Comparison of ENCODE assay signal across 13 mouse cellular contexts in the genomic region with DNA sequence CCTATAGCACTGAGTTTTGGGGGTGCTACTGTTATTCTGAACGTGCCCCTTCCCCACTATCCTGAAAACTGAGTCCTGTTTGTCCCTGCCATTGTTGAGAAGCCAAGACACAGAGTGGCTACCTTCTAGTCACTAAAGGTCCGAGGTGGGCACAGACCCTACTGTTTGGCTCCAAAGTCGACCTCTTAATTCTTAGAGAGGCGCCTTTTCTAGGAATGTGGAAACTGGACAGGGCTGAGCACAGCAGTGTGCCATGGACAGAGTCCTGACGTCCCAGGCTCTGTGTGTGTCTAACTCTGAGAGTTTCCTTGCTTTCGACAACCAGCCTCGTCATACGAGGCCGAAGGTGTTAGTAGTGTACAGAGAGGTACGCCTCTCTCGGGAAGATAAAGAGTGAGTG. TPM values are rescaled to one million over a fixed set of nuclear protein-coding genes. Genes with fewer than 3 reads are reported as not detected.
DNase-seq lines count a peak whose midpoint lies in the region; ATAC-seq lines count a peak whose summit lies in the region.
"Had no signal": no experiment of that assay in that cellular context is flagged by ENCODE, and none has a peak within 500 bp of the region (broad histone marks: within the 10 kb centered on the region; RNA-seq: fewer than 3 reads in every experiment).

No protein-coding gene starts in this region.

- peaks cover 38% of the 10 kb centered on the region for H3K4me1 ChIP-seq in lung, embryonic 15.5 days
- H3K4me1 ChIP-seq in hindbrain, embryonic 10.5 days (replicated peaks), result peaks cover 88% of the 10 kb centered on the region
- peaks cover 39% of the 10 kb centered on the region for H3K4me1 ChIP-seq in limb, embryonic 15.5 days
- peaks cover 22% of the 10 kb centered on the region for H3K4me1 ChIP-seq in stomach, embryonic 15.5 days

- no peaks in the 10 kb centered on the region for H3K9me3 ChIP-seq in lung, embryonic 15.5 days
- H3K9me3 ChIP-seq in hindbrain, embryonic 10.5 days, result no peaks in the 10 kb centered on the region
- no peaks in the 10 kb centered on the region for H3K9me3 ChIP-seq in limb, embryonic 15.5 days
- no peaks in the 10 kb centered on the region for H3K9me3 ChIP-seq in stomach, embryonic 15.5 days

- no peak overlapping the region for H3K9ac ChIP-seq in lung, embryonic 15.5 days
- H3K9ac ChIP-seq in limb, embryonic 15.5 days, result no peak overlapping the region
- no peak overlapping the region for H3K9ac ChIP-seq in stomach, embryonic 15.5 days

- 42% methylated on average over 11 of the region's 11 CpGs for WGBS in lung, embryonic 15.5 days
- 58% methylated on average over 11 of the region's 11 CpGs for WGBS in hindbrain, embryonic 10.5 days
- 64% methylated on average over 11 of the region's 11 CpGs for WGBS in limb, embryonic 15.5 days
- WGBS in stomach, embryonic 15.5 days, result 57% methylated on average over 11 of the region's 11 CpGs

- H3K4me3 ChIP-seq in lung, embryonic 15.5 days, result no peak overlapping the region
- H3K4me3 ChIP-seq in hindbrain, embryonic 10.5 days, result no peak overlapping the region
- H3K4me3 ChIP-seq in limb, embryonic 15.5 days, result no peak overlapping the region
- H3K4me3 ChIP-seq in stomach, embryonic 15.5 days (replicated peaks), result no peak overlapping the region

- DNase-seq in lung, postnatal 14 days, result no peak
- DNase-seq in hindbrain, embryonic 10.5 days (ENCODE audit: low spot score), result no peak
- DNase-seq in urinary bladder, adult 18-20 months (ENCODE audit: low spot score in 2 of 2), result no peak
- DNase-seq in kidney, postnatal 36 days, result no peak
- DNase-seq: gastrocnemius, postnatal 25 days; kidney, adult 18-20 months; thymus, adult 18-20 months had no signal

- peak overlapping the region; percentile 69 for H3K27ac ChIP-seq in lung, embryonic 15.5 days
- peak overlapping the region; percentile 90 for H3K27ac ChIP-seq in hindbrain, embryonic 10.5 days
- H3K27ac ChIP-seq in limb, embryonic 15.5 days, result peak overlapping the region; percentile 71; the same call in 1 of the 2 replicates
- H3K27ac ChIP-seq in stomach, embryonic 15.5 days, result peak overlapping the region; percentile 55

- no peaks in the 10 kb centered on the region for H3K36me3 ChIP-seq in lung, embryonic 15.5 days
- no peaks in the 10 kb centered on the region for H3K36me3 ChIP-seq in hindbrain, embryonic 10.5 days
- no peaks in the 10 kb centered on the region for H3K36me3 ChIP-seq in limb, embryonic 15.5 days
- H3K36me3 ChIP-seq in stomach, embryonic 15.5 days, result no peaks in the 10 kb centered on the region

- no peaks in the 10 kb centered on the region for H3K27me3 ChIP-seq in lung, embryonic 15.5 days
- H3K27me3 ChIP-seq in hindbrain, embryonic 10.5 days (ENCODE audit: insufficient read depth, poor library complexity, severe bottlenecking), result peaks cover 4% of the 10 kb centered on the region; the same call in 1 of the 2 replicates
- no peaks in the 10 kb centered on the region for H3K27me3 ChIP-seq in limb, embryonic 15.5 days
- no peaks in the 10 kb centered on the region for H3K27me3 ChIP-seq in stomach, embryonic 15.5 days (replicated peaks)

- no peak overlapping the region for H3K4me2 ChIP-seq in lung, embryonic 15.5 days
- no peak overlapping the region for H3K4me2 ChIP-seq in limb, embryonic 15.5 days
- H3K4me2 ChIP-seq in stomach, embryonic 15.5 days, result no peak overlapping the region

- ATAC-seq in lung, embryonic 15.5 days (ENCODE audit: borderline replicate concordance, extremely low read depth, low FRiP score, low TSS enrichment), result 0 out of 2 replicates have a peak, but pooled peaks have one; percentile 1
- no peak for ATAC-seq in limb, embryonic 15.5 days (ENCODE audit: insufficient number of reproducible peaks, low FRiP score, low TSS enrichment, low read depth)
- no peak for ATAC-seq in stomach, embryonic 15.5 days (ENCODE audit: insufficient read depth, low FRiP score, low read depth)
- ATAC-seq in granulocyte monocyte progenitor cell, adult 5-6 weeks (replicated peaks; ENCODE audit: poor library complexity, severe bottlenecking), result no peak

RNA-seq across cellular contexts. Expression of a gene that starts 25.7 kb away (rescaled TPM):
- polyA plus RNA-seq in lung, embryonic 15.5 days (2015; fragmentation: Nextera tagmentation; extraction: Ambion mirVana), result 102 TPM in 2 replicates
- polyA plus RNA-seq in hindbrain, embryonic 10.5 days (2016; fragmentation: Nextera tagmentation; extraction: Ambion mirVana), result 51.4 and 61.3 TPM in 2 replicates
- 76.0 and 86.0 TPM in 2 replicates for polyA plus RNA-seq in limb, embryonic 15.5 days (2015; fragmentation: Nextera tagmentation; extraction: Ambion mirVana)
- 125 and 130 TPM in 2 replicates for polyA plus RNA-seq in stomach, embryonic 15.5 days (2015; fragmentation: Nextera tagmentation; extraction: Ambion mirVana)
- 50.2 and 58.8 TPM in 2 replicates for total RNA-seq in granulocyte monocyte progenitor cell, adult 5-6 weeks (2014; fragmentation: Nextera tagmentation)
- 53.7 and 72.7 TPM in 2 replicates for total RNA-seq in granulocyte monocyte progenitor cell, adult 5-6 weeks (2017)

RNA-seq across cellular contexts. Expression of a gene that starts 54.3 kb away (rescaled TPM):
- not detected in 2 replicates for polyA plus RNA-seq in lung, embryonic 15.5 days (2015; fragmentation: Nextera tagmentation; extraction: Ambion mirVana)
- not detected in 2 replicates for polyA plus RNA-seq in hindbrain, embryonic 10.5 days (2016; fragmentation: Nextera tagmentation; extraction: Ambion mirVana)
- not detected in 2 replicates for polyA plus RNA-seq in limb, embryonic 15.5 days (2015; fragmentation: Nextera tagmentation; extraction: Ambion mirVana)
- polyA plus RNA-seq in stomach, embryonic 15.5 days (2015; fragmentation: Nextera tagmentation; extraction: Ambion mirVana), result 0.42 and 0.79 TPM in 2 replicates
- not detected in 2 replicates for total RNA-seq in granulocyte monocyte progenitor cell, adult 5-6 weeks (2014; fragmentation: Nextera tagmentation)
- not detected in 2 replicates for total RNA-seq in granulocyte monocyte progenitor cell, adult 5-6 weeks (2017)
- total RNA-seq: gastrocnemius, postnatal 25 days; layer of hippocampus, postnatal 10 days had no signal
- polyA plus RNA-seq: liver, embryonic 16.5 days had no signal
